Mouse (Mus musculus) kidney, embryonic 14.5 days (tissue): Measurements from ENCODE around the gene Tmem88b. TPM values are rescaled to one million over a fixed set of nuclear protein-coding genes. Genes with fewer than 3 reads are reported as not detected.

Experiments
- ATAC-seq: fragments of 200-750 bp; cut with Nextera tagmentation; 2 replicates; pipeline ENCODE4 v1.8.0; 2017; ENCODE audit warnings: moderate number of reproducible peaks, mild to moderate bottlenecking, moderate TSS enrichment, moderate library complexity; ENCODE audit not compliant: low FRiP score, low TSS enrichment
- H3K27ac ChIP-seq: fragments of 300-500 bp; sonication (generic); 2 replicates; pipeline ENCODE4 v1.5.1; 2014; ENCODE audit warnings: low read depth, mild to moderate bottlenecking, low read length, moderate library complexity, mixed read lengths
- H3K27me3 ChIP-seq: fragments of 300-500 bp; sonication (generic); 2 replicates; pipeline ENCODE4 v1.6.1; 2014; ENCODE audit warnings: mild to moderate bottlenecking, low read length; ENCODE audit not compliant: control insufficient read depth, insufficient read depth
- H3K36me3 ChIP-seq: fragments of 300-500 bp; sonication (generic); 2 replicates; pipeline ENCODE4 v1.6.1; 2014; ENCODE audit warnings: low read length, mixed read lengths; ENCODE audit not compliant: control insufficient read depth, insufficient read depth
- H3K4me1 ChIP-seq: fragments of 300-500 bp; sonication (generic); 2 replicates; pipeline ENCODE4 v1.6.1; 2014; ENCODE audit warnings: low read length, mixed read lengths; ENCODE audit not compliant: control insufficient read depth, insufficient read depth
- H3K4me2 ChIP-seq: fragments of 300-500 bp; sonication (generic); replicated peaks from 2 replicates; pipeline ENCODE4 v1.6.1; 2014; ENCODE audit warnings: low read depth, mild to moderate bottlenecking, low read length
- H3K4me3 ChIP-seq: fragments of 300-500 bp; sonication (generic); 2 replicates; pipeline ENCODE4 v1.5.1; 2014; ENCODE audit warnings: mild to moderate bottlenecking, low read length
- H3K9ac ChIP-seq: fragments of 300-500 bp; sonication (generic); 2 replicates; pipeline ENCODE4 v1.6.1; 2014; ENCODE audit warnings: low read depth, mild to moderate bottlenecking, low read length, moderate library complexity
- H3K9me3 ChIP-seq: fragments of 300-500 bp; sonication (generic); 2 replicates; pipeline ENCODE4 v1.6.1; 2016; ENCODE audit warnings: low read length; ENCODE audit not compliant: control insufficient read depth
- WGBS: fragments of 180-500 bp; shearing (Covaris S2); extraction: QIAGEN DNeasy Blood & Tissue Kit; methylation state at CpG from one replicate; pipeline ENCODE4 v1.1.7; 2014; 5-methylcytosine and 5-hydroxymethylcytosine counted together
- polyA plus RNA-seq: library from polyadenylated mRNA; unstranded; fragments of >200 nt; fragmentation: Nextera tagmentation; extraction: Ambion mirVana; gene quantifications from 2 replicates; pipeline ENCODE4 v1.2.1, GENCODE M21; 2014

Gene Tmem88b
- polyA plus RNA-seq, 1 experiment from 2014 or later, result 0.32 TPM

GRCm38 (mm10) chr4:155773335-155774078 lies 12.2 kb downstream of the Tmem88b start:
- ATAC-seq, result no peak
- Histone ChIP-seq H3K27ac (no peak overlapping the region), H3K27me3 (peaks cover 8% of the 10 kb centered on the region; the same call in 1 of the 2 replicates), H3K4me1 (peaks cover 16% of the 10 kb centered on the region; the same call in 1 of the 2 replicates), H3K4me2 (peak overlapping the region; percentile 80), H3K36me3 (no peaks in the 10 kb centered on the region), H3K4me3 (peak overlapping the region; percentile 37), H3K9ac (peak overlapping the region; percentile 45; the same call in 1 of the 2 replicates), H3K9me3 (no peaks in the 10 kb centered on the region)
- 36% methylated on average over 5 of the region's 5 CpGs for WGBS

DNA sequence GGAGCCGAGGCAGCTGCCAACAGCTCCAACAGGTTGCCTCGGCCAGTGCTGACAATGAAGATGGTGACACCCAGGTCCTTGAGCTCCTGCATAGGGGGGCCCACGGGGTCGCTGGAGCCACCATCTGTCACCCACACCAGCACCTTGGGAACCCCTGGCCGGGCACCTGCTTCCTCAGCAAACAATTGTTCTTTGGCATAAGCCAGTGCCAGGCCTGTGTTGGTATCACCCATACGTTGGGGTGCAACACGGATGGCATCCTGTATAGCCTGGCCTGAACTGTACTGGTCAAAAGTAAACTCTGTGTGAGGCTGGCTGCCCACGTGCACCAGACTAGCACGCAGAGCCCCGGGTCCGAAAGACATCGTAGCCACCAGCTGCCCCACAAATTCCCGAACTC lies 12.9 kb downstream of the Tmem88b start:
- no peak overlapping the region for H3K9ac ChIP-seq
- H3K9me3 ChIP-seq, result no peaks in the 10 kb centered on the region
- no peak for ATAC-seq
- H3K27me3 ChIP-seq, result peaks cover 8% of the 10 kb centered on the region; the same call in 1 of the 2 replicates
- H3K4me3 ChIP-seq, result no peak overlapping the region
- no peak overlapping the region for H3K4me2 ChIP-seq
- WGBS, result 90% methylated on average over 13 of the region's 13 CpGs
- H3K4me1 ChIP-seq, result peaks cover 16% of the 10 kb centered on the region; the same call in 1 of the 2 replicates
- no peaks in the 10 kb centered on the region for H3K36me3 ChIP-seq
- H3K27ac ChIP-seq, result no peak overlapping the region

- no peak overlapping the region for H3K4me3 ChIP-seq
- no peaks in the 10 kb centered on the region for H3K36me3 ChIP-seq
- no peak for ATAC-seq
- no peak overlapping the region for H3K27ac ChIP-seq
- H3K4me2 ChIP-seq, result no peak overlapping the region
- no peaks in the 10 kb centered on the region for H3K9me3 ChIP-seq
- peaks cover 8% of the 10 kb centered on the region; the same call in 1 of the 2 replicates for H3K27me3 ChIP-seq
- peaks cover 13% of the 10 kb centered on the region; the same call in 1 of the 2 replicates for H3K4me1 ChIP-seq
- no peak overlapping the region for H3K9ac ChIP-seq
- 76% methylated on average over 2 of the region's 2 CpGs for WGBS
Measured at GRCm38 (mm10) chr4:155771706-155772105, 14.0 kb downstream of the Tmem88b start.

DNA sequence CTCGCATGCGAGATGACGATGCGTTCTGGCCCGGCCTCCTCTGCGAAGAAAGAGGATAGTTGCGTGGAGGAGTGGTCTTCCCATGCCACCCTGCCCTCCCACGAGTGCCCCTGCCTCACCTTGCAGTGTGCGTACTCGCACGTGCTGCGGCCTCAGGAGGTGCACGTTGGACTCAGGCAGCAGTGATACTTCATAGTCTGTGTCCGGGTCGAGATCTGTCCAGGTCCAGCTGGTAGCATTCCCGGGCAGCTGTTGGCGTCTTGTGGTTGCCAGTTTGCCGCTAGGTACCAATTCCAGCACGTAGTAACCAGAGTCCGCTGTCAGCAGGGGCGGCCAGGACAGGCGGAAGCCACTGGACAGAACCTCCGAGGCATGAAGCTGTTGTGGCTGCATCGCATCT lies 15.0 kb downstream of the Tmem88b start:
- no peak; the same call in 1 of the 2 replicates for ATAC-seq
- WGBS, result 45% methylated on average over 24 of the region's 24 CpGs
- peak overlapping the region; percentile 48 for H3K4me3 ChIP-seq
- H3K27ac ChIP-seq, result no peak overlapping the region
- peak overlapping the region; percentile 80; the same call in 1 of the 2 replicates for H3K9ac ChIP-seq
- H3K36me3 ChIP-seq, result no peaks in the 10 kb centered on the region
- peaks cover 8% of the 10 kb centered on the region; the same call in 1 of the 2 replicates for H3K27me3 ChIP-seq
- H3K9me3 ChIP-seq, result no peaks in the 10 kb centered on the region
- H3K4me1 ChIP-seq, result peaks cover 12% of the 10 kb centered on the region; the same call in 1 of the 2 replicates
- H3K4me2 ChIP-seq, result peak overlapping the region; percentile 65

- Histone ChIP-seq H3K27ac (peak overlapping the region; percentile 20; the same call in 1 of the 2 replicates), H3K4me2 (peak overlapping the region; percentile 65), H3K27me3 (peaks cover 8% of the 10 kb centered on the region; the same call in 1 of the 2 replicates), H3K9me3 (no peaks in the 10 kb centered on the region), H3K36me3 (no peaks in the 10 kb centered on the region), H3K4me1 (peaks cover 12% of the 10 kb centered on the region; the same call in 1 of the 2 replicates), H3K4me3 (peak overlapping the region; percentile 48), H3K9ac (peak overlapping the region; percentile 80)
- ATAC-seq, result peak; percentile 90
- WGBS, result under 1% methylated on average over 39 of the region's 39 CpGs
Measured at GRCm38 (mm10) chr4:155769880-155770512, 15.7 kb downstream of the Tmem88b start.

GRCm38 (mm10) chr4:155769496-155769879 lies 16.2 kb downstream of the Tmem88b start:
- Histone ChIP-seq H3K36me3 (no peaks in the 10 kb centered on the region), H3K27ac (0 out of 2 replicates have a peak overlapping the region, but pooled peaks have one; percentile 20), H3K4me2 (peak overlapping the region; percentile 65), H3K4me1 (peaks cover 12% of the 10 kb centered on the region; the same call in 1 of the 2 replicates), H3K9me3 (no peaks in the 10 kb centered on the region), H3K4me3 (peak overlapping the region; percentile 48), H3K9ac (peak overlapping the region; percentile 80), H3K27me3 (peaks cover 8% of the 10 kb centered on the region; the same call in 1 of the 2 replicates)
- no peak for ATAC-seq
- WGBS, result 57% methylated on average over 5 of the region's 5 CpGs

GRCm38 (mm10) chr4:155762357-155762756 lies 23.3 kb downstream of the Tmem88b start:
- H3K4me3 ChIP-seq, result no peak overlapping the region
- H3K9ac ChIP-seq, result no peak overlapping the region
- H3K9me3 ChIP-seq, result no peaks in the 10 kb centered on the region
- no peak for ATAC-seq
- no peak overlapping the region for H3K4me2 ChIP-seq
- peaks cover 8% of the 10 kb centered on the region for H3K4me1 ChIP-seq
- no peaks in the 10 kb centered on the region for H3K36me3 ChIP-seq
- WGBS, result 90% methylated on average over 3 of the region's 3 CpGs
- H3K27me3 ChIP-seq, result no peaks in the 10 kb centered on the region
- no peak overlapping the region for H3K27ac ChIP-seq

DNA sequence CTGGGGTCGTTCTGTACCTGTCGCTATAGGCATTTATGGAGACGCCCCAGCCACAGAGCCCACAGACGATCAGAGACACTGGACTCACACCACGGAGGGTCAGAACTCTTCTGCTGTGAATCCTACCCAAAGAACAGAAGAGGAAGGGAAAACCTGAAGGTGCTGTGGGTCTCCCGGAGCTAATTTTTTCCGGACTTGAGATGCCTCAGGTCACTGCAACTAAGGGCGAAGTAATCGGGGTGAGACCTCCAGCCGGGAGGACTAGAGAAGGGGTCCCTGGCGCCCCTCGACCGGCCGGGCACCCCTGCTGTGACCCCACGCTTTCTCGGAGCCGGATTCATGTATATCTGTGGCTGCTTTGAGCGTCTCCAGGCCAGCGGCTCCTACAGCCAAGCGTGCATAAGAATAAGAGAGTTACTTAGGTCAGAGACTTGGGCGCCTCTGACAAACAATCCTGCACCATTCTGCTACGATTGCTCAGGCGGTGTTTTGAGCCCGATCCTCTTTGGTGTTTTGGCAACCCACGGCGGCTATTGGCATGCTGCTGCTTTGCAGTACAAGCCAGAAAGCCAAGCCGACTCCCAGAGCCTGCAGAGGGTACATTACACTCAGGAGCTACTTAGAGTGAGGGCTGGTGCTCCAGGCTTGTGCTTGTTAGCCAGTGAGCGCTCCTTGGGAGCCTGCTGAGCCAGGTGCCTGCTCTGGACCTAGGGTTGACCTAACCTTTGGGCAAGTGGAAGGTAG lies 24.1 kb downstream of the Tmem88b start:
- Histone ChIP-seq H3K4me3 (peak overlapping the region; percentile 91), H3K9ac (peak overlapping the region; percentile 71), H3K4me2 (peak overlapping the region; percentile 95), H3K27ac (peak overlapping the region; percentile 27; the same call in 1 of the 2 replicates), H3K9me3 (no peaks in the 10 kb centered on the region), H3K36me3 (peaks cover 8% of the 10 kb centered on the region), H3K27me3 (no peaks in the 10 kb centered on the region), H3K4me1 (peaks cover 8% of the 10 kb centered on the region)
- WGBS, result 3% methylated on average over 28 of the region's 28 CpGs
- ATAC-seq, result no peak; the same call in 1 of the 2 replicates
